Mouse (Mus musculus) lung, embryonic 14.5 days (tissue): Measurements from ENCODE around the gene Ppp2r5d. TPM values are rescaled to one million over a fixed set of nuclear protein-coding genes. Genes with fewer than 3 reads are reported as not detected.

ENCODE experiments used
- ATAC-seq: fragments of 200-750 bp; cut with Nextera tagmentation; 2 replicates; pipeline ENCODE4 v1.8.0; 2017; ENCODE audit warnings: mild to moderate bottlenecking, moderate TSS enrichment, moderate library complexity; ENCODE audit not compliant: insufficient read depth
- DNase-seq: peaks from one replicate; pipeline ENCODE4 v3.0.0-alpha.2; 2015
- H3K27ac ChIP-seq: fragments of 300-500 bp; sonication (generic); 2 replicates; pipeline ENCODE4 v1.5.1; 2014; ENCODE audit warnings: low read depth, mild to moderate bottlenecking, moderate library complexity
- H3K27me3 ChIP-seq: fragments of 300-500 bp; sonication (generic); 2 replicates; pipeline ENCODE4 v1.6.1; 2014; ENCODE audit warnings: low read length, control low read depth; ENCODE audit not compliant: insufficient read depth
- H3K36me3 ChIP-seq: fragments of 300-500 bp; sonication (generic); 2 replicates; pipeline ENCODE4 v1.6.1; 2014; ENCODE audit warnings: control low read depth; ENCODE audit not compliant: insufficient read depth
- H3K4me1 ChIP-seq: fragments of 300-500 bp; sonication (generic); 2 replicates; pipeline ENCODE4 v1.6.1; 2014; ENCODE audit warnings: antibody characterized with exemption, control low read depth; ENCODE audit not compliant: insufficient read depth
- H3K4me2 ChIP-seq: fragments of 300-500 bp; sonication (generic); 2 replicates; pipeline ENCODE4 v1.6.1; 2014; ENCODE audit warnings: mild to moderate bottlenecking
- H3K4me3 ChIP-seq: fragments of 300-500 bp; sonication (generic); 2 replicates; pipeline ENCODE4 v1.5.1; 2014; ENCODE audit warnings: low read depth, low read length
- H3K9ac ChIP-seq: fragments of 300-500 bp; sonication (generic); 2 replicates; pipeline ENCODE4 v1.6.1; 2014
- H3K9me3 ChIP-seq: fragments of 300-500 bp; sonication (generic); 2 replicates; pipeline ENCODE4 v1.6.1; 2016; ENCODE audit warnings: low read depth, low read length, control low read depth
- CTCF ChIP-seq: IDR thresholded peaks from 2 replicates; pipeline ENCODE4 v1.5.1; 2016; ENCODE audit warnings: antibody characterized with exemption, low read depth
- WGBS: fragments of 180-500 bp; shearing (Covaris S2); extraction: QIAGEN DNeasy Blood & Tissue Kit; methylation state at CpG from one replicate; pipeline ENCODE4 v1.1.7; 2014; 5-methylcytosine and 5-hydroxymethylcytosine counted together
- polyA plus RNA-seq: library from polyadenylated mRNA; unstranded; fragments of >200 nt; fragmentation: Nextera tagmentation; extraction: Ambion mirVana; gene quantifications from 2 replicates; pipeline ENCODE4 v1.2.1, GENCODE M21; 2014

Ppp2r5d gene
- polyA plus RNA-seq, 1 experiment from 2014 or later, result 104 TPM

- peak overlapping the region; percentile 75 for H3K4me3 ChIP-seq
- H3K36me3 ChIP-seq, result peaks cover 55% of the 10 kb centered on the region
- no peak for DNase-seq
- peak overlapping the region; percentile 98 for H3K27ac ChIP-seq
- 65% methylated on average over 17 of the region's 17 CpGs for WGBS
- ATAC-seq, result no peak
- H3K9me3 ChIP-seq, result no peaks in the 10 kb centered on the region
- peaks cover 12% of the 10 kb centered on the region for H3K4me1 ChIP-seq
- no peaks in the 10 kb centered on the region for H3K27me3 ChIP-seq
- no peak for TF ChIP-seq CTCF
- peak overlapping the region; percentile 88 for H3K4me2 ChIP-seq
- peak overlapping the region; percentile 89 for H3K9ac ChIP-seq
Observed at GRCm38 (mm10) chr17:46651292-46651691, 53.6 kb downstream of the Ppp2r5d start.

DNA sequence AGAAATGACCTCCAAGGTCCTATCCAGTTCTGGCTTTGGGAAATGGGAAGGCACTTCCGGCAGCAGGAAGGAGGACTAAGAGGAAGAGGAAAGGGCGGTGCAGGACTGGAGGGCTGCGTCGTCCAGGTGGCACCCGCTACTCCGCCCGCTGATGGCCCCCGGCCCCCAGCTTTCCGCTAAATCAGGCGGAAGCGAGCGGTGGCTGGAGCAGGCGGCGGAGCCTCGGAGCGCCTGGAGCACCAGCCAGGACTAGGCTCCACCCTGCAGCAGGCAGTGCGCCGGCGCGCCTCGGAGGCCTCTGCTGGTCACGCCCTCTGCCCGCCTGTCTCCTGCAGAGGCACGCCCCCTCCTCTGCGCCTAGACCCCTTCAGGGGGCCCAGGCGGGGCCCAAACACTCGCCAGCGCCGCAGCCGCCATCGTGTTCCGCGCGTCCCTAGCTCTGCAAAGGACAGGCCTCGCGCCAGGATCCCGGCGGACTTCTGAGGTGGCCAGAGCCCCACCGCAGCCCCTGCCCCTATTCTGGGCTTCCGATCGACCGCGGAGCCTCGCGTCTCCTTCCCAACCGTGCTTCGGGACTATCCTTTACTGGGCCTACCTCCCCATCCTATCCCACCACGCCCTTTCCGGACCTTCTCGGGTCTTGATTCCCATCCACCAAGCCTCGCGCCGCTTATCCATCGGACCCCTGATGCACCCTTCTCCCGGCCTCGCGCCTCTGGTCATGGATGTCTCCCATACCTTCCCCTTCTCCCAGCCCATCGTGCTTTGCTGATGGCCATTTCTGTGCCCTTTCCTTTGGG is 54.5 kb downstream of the Ppp2r5d start, which contains the start of gene Cul7:
TSS of gene Cul7 (plus strand) at position 106 of the 800 bp plus-strand sequence.
- no peaks in the 10 kb centered on the region for H3K9me3 ChIP-seq
- H3K27me3 ChIP-seq, result no peaks in the 10 kb centered on the region
- H3K36me3 ChIP-seq, result peaks cover 46% of the 10 kb centered on the region
- peaks cover 12% of the 10 kb centered on the region for H3K4me1 ChIP-seq
- under 1% methylated on average over 56 of the region's 58 CpGs for WGBS
- peak; percentile 95 for ATAC-seq
- peak within 1 kb of the TSS; percentile 98 for H3K27ac ChIP-seq
- H3K4me2 ChIP-seq, result peak within 1 kb of the TSS; percentile 88
- TF ChIP-seq CTCF, result no peak
- DNase-seq, result peak; percentile 97
- peak within 1 kb of the TSS; percentile 89 for H3K9ac ChIP-seq
- peak within 1 kb of the TSS; percentile 75 for H3K4me3 ChIP-seq

- no peak for DNase-seq
- H3K27ac ChIP-seq, result peak overlapping the region; percentile 98
- 25% methylated on average over 15 of the region's 15 CpGs for WGBS
Observed at GRCm38 (mm10) chr17:46649811-46650210, 55.1 kb downstream of the Ppp2r5d start.

GRCm38 (mm10) chr17:46648436-46648835 is 56.5 kb downstream of the Ppp2r5d start:
- peaks cover 12% of the 10 kb centered on the region for H3K4me1 ChIP-seq
- H3K36me3 ChIP-seq, result peaks cover 28% of the 10 kb centered on the region
- no peak overlapping the region for H3K9ac ChIP-seq
- no peaks in the 10 kb centered on the region for H3K27me3 ChIP-seq
- no peak for ATAC-seq
- H3K9me3 ChIP-seq, result no peaks in the 10 kb centered on the region
- 92% methylated on average over 9 of the region's 9 CpGs for WGBS
- H3K27ac ChIP-seq, result no peak overlapping the region
- H3K4me3 ChIP-seq, result no peak overlapping the region
- no peak overlapping the region for H3K4me2 ChIP-seq
- TF ChIP-seq CTCF, result no peak
- no peak for DNase-seq

More at GRCm38 (mm10) chr17:46649811-46650210, 55.1 kb downstream of the Ppp2r5d start:
- no peak for TF ChIP-seq CTCF
- H3K9ac ChIP-seq, result peak overlapping the region; percentile 89
- no peak for ATAC-seq
- peak overlapping the region; percentile 88 for H3K4me2 ChIP-seq
- no peaks in the 10 kb centered on the region for H3K9me3 ChIP-seq
- peak overlapping the region; percentile 75 for H3K4me3 ChIP-seq
- H3K27me3 ChIP-seq, result no peaks in the 10 kb centered on the region
- H3K36me3 ChIP-seq, result peaks cover 41% of the 10 kb centered on the region
- peaks cover 12% of the 10 kb centered on the region for H3K4me1 ChIP-seq

GRCm38 (mm10) chr17:46647279-46647678 is 57.6 kb downstream of the Ppp2r5d start:
- Histone ChIP-seq H3K27me3 (no peaks in the 10 kb centered on the region), H3K4me1 (peaks cover 12% of the 10 kb centered on the region), H3K9ac (no peak overlapping the region), H3K4me2 (peak overlapping the region; percentile 83), H3K36me3 (peaks cover 16% of the 10 kb centered on the region), H3K9me3 (no peaks in the 10 kb centered on the region), H3K27ac (no peak overlapping the region), H3K4me3 (0 out of 2 replicates have a peak overlapping the region, but pooled peaks have one; percentile 79)
- ATAC-seq, result no peak
- no peak for DNase-seq
- WGBS, result 85% methylated on average over 7 of the region's 7 CpGs
- TF ChIP-seq CTCF, result no peak

DNA sequence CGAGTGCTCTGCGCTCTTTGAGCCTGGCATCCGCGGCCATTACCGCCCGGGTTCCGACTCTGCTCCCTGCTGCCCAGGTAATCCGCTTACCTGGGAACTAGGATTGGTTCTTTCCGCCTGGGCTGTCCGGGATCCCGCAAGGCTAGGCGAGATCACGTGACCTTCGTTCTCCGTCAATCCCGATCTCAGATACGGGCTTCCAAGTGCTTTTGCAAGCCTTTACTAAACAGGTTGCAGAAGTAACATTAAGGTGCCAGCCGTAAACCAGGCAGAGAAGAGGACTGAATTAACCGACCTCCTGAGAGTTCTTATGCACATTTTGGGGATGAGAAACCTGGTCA is 58.6 kb downstream of the Ppp2r5d start:
- no peaks in the 10 kb centered on the region for H3K27me3 ChIP-seq
- TF ChIP-seq CTCF, result no peak
- peaks cover 6% of the 10 kb centered on the region for H3K4me1 ChIP-seq
- DNase-seq (no peak), ATAC-seq (no peak)
- under 1% methylated on average over 19 of the region's 19 CpGs for WGBS
- peak overlapping the region; percentile 79 for H3K9ac ChIP-seq
- H3K27ac ChIP-seq, result peak overlapping the region; percentile 75
- H3K36me3 ChIP-seq, result peaks cover 21% of the 10 kb centered on the region
- peak overlapping the region; percentile 79 for H3K4me3 ChIP-seq
- peak overlapping the region; percentile 83 for H3K4me2 ChIP-seq
- H3K9me3 ChIP-seq, result no peaks in the 10 kb centered on the region

DNA sequence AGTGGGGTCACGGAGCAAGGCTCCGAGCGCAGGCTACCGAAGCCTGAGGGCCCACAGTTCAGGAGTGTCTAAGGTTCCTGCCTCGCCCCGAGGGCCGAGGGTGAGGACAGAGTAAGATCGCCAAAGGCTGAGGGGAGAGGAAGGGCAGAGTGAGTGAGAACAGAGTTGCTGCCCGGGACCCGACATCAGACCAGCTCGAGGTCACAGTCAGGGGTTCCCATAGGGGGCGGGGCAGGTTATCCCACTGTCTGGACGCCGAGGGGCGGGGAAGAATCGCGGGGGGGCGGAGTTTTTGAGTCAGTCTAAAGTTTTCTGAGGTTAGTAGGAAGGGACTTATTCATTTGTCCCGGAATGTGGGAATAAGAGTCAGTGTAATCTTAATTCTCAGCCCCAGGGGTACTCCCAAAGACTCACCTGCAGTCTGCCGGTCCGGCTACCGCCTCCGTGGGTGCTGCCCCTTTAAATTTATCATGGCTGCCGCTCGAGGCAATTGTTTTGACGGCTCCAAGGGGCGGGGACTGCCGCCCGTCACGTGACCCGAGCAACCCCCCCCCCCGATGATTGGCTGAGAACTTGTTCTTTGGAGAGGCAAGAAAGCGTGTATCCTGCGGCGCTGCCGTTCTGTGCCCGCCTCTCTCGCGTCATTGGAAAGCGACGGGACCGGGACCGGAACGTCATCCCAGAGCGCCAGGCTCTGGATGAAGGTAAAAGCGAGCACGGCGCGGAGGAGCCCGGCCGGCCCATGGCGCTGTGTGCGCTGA is 59.2 kb downstream of the Ppp2r5d start, which contains the start of the genes Klc4 and Mrpl2:
TSS of gene Klc4 (minus strand) at position 462 of the 761 bp plus-strand sequence.
TSS of gene Mrpl2 (plus strand) at position 669 of the 761 bp plus-strand sequence.
- DNase-seq (peak; percentile 99), ATAC-seq (peak; percentile 67)
- no peak; the same call in 1 of the 2 replicates for TF ChIP-seq CTCF
- peaks cover 21% of the 10 kb centered on the region for H3K36me3 ChIP-seq
- peak within 1 kb of the TSS; percentile 75 for H3K27ac ChIP-seq
- no peaks in the 10 kb centered on the region for H3K9me3 ChIP-seq
- H3K27me3 ChIP-seq, result no peaks in the 10 kb centered on the region
- peak within 1 kb of the TSS; percentile 83 for H3K4me2 ChIP-seq
- peak within 1 kb of the TSS; percentile 79 for H3K9ac ChIP-seq
- peaks cover 4% of the 10 kb centered on the region; the same call in 1 of the 2 replicates for H3K4me1 ChIP-seq
- H3K4me3 ChIP-seq, result peak within 1 kb of the TSS; percentile 79
- WGBS, result under 1% methylated on average over 53 of the region's 53 CpGs
